Mouse (Mus musculus): ENCODE data around the gene Nat14.

DNA sequence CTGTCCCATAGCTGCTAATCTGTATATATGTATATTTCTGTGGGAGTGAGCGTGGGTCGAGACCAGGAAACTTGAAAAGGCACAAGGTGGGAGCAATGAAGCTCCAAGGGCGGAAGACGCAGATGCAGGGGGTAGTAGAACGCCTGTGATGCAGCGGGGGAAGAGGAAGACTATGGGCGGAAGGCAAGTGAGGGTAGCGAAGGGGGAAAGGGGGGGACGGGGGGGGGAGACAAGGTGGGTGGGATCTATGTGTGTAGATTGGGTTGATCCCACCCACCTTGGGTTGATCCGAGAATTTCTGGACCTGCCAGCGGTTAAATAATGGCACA lies 21.3 kb upstream of the Nat14 start:
- no peak for TF ChIP-seq EP300 (IDR thresholded peaks at IDR 0.05; ENCODE audit: low read depth)
- no peak for TF ChIP-seq CTCF (IDR thresholded peaks at IDR 0.05; ENCODE audit: low read depth)
